Mouse (Mus musculus): Measurements from ENCODE around the gene Rbpj.

Rbpj gene

GRCm38 (mm10) chr5:53465883-53466282 lies at the start of gene Rbpj:
TSS of gene Rbpj (plus strand) at chr5:53466152.
- no peak for DNase-seq (ENCODE audit: low spot score in 2 of 2)

GRCm38 (mm10) chr5:53420777-53421176 lies 45.2 kb upstream of the Rbpj start:
- DNase-seq (ENCODE audit: low spot score in 2 of 2), result no peak

GRCm38 (mm10) chr5:53421291-53421690 lies 44.7 kb upstream of the Rbpj start:
- DNase-seq (ENCODE audit: low spot score in 2 of 2), result no peak

GRCm38 (mm10) chr5:53427411-53427810 lies 38.5 kb upstream of the Rbpj start:
- no peak for DNase-seq (ENCODE audit: low spot score in 2 of 2)

- no peak for DNase-seq (ENCODE audit: low spot score in 2 of 2)
These were observed 36.1 kb upstream of the Rbpj start for GRCm38 (mm10) chr5:53429683-53430477.

- DNase-seq (ENCODE audit: low spot score in 2 of 2), result no peak
These were observed 33.5 kb upstream of the Rbpj start for GRCm38 (mm10) chr5:53432451-53432850.

- no peak for DNase-seq (ENCODE audit: low spot score in 2 of 2)
These were observed 28.9 kb upstream of the Rbpj start for GRCm38 (mm10) chr5:53436905-53437632.

GRCm38 (mm10) chr5:53437767-53438166 lies 28.2 kb upstream of the Rbpj start:
- DNase-seq (ENCODE audit: low spot score in 2 of 2), result no peak

GRCm38 (mm10) chr5:53438268-53438667 lies 27.7 kb upstream of the Rbpj start:
- no peak for DNase-seq (ENCODE audit: low spot score in 2 of 2)

GRCm38 (mm10) chr5:53439655-53440054 lies 26.3 kb upstream of the Rbpj start:
- no peak for DNase-seq (ENCODE audit: low spot score in 2 of 2)

- DNase-seq (ENCODE audit: low spot score in 2 of 2), result no peak
These were observed 21.9 kb upstream of the Rbpj start for GRCm38 (mm10) chr5:53444030-53444429.

GRCm38 (mm10) chr5:53450945-53451344 lies 15.0 kb upstream of the Rbpj start:
- no peak for DNase-seq (ENCODE audit: low spot score in 2 of 2)

- DNase-seq (ENCODE audit: low spot score in 2 of 2), result no peak
These were observed 14.1 kb upstream of the Rbpj start for GRCm38 (mm10) chr5:53451829-53452228.

GRCm38 (mm10) chr5:53452920-53453319 lies 13.0 kb upstream of the Rbpj start:
- no peak for DNase-seq (ENCODE audit: low spot score in 2 of 2)

GRCm38 (mm10) chr5:53454706-53455105 lies 11.2 kb upstream of the Rbpj start:
- no peak for DNase-seq (ENCODE audit: low spot score in 2 of 2)

GRCm38 (mm10) chr5:53455459-53455858 lies 10.5 kb upstream of the Rbpj start:
- no peak for DNase-seq (ENCODE audit: low spot score in 2 of 2)

- no peak for DNase-seq (ENCODE audit: low spot score in 2 of 2)
These were observed 5.8 kb upstream of the Rbpj start for GRCm38 (mm10) chr5:53460196-53460595.

- DNase-seq (ENCODE audit: low spot score in 2 of 2), result no peak
These were observed 2.6 kb upstream of the Rbpj start for GRCm38 (mm10) chr5:53463098-53464018.

- no peak for DNase-seq (ENCODE audit: low spot score in 2 of 2)
These were observed 726 bp downstream of the Rbpj start for GRCm38 (mm10) chr5:53466422-53467333.

GRCm38 (mm10) chr5:53467602-53468001 lies 1.6 kb downstream of the Rbpj start:
- DNase-seq (ENCODE audit: low spot score in 2 of 2), result no peak

- DNase-seq (ENCODE audit: low spot score in 2 of 2), result no peak
These were observed 2.4 kb downstream of the Rbpj start for GRCm38 (mm10) chr5:53468366-53468765.
